Mouse (Mus musculus): ENCODE data around the gene Ulk4.

The Ulk4 gene

DNA sequence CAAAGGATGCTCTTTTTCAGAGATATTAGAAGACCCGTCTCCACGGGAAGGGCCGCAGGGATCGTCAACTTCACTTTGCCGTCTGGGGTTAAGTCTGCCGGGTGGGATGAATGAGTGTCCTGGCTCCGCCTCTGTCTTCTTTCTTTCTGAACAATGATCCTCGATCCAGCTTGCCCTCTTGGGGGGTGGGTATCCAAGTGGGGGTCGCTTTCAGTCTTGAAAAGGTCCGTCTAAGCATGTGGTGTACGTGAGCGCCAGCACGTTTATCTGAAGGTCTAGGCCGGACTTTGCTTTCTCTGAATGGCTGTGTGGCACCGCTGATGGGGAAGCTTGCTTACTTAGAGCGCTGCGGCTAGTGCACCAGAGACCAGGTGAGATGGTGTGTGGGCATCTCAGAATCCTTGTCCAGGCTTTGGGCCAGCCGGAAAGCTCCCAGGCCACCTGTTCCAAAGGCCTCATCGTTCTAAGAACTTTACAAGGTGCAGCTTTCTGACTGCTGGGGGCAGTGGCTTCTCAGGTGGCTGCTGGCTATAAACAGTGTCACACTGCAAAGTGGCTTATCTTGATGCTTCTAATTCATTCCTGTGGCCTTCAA, 23.1 kb upstream of the Ulk4 start:
- no peak for DNase-seq (ENCODE audit: low spot score)

DNA sequence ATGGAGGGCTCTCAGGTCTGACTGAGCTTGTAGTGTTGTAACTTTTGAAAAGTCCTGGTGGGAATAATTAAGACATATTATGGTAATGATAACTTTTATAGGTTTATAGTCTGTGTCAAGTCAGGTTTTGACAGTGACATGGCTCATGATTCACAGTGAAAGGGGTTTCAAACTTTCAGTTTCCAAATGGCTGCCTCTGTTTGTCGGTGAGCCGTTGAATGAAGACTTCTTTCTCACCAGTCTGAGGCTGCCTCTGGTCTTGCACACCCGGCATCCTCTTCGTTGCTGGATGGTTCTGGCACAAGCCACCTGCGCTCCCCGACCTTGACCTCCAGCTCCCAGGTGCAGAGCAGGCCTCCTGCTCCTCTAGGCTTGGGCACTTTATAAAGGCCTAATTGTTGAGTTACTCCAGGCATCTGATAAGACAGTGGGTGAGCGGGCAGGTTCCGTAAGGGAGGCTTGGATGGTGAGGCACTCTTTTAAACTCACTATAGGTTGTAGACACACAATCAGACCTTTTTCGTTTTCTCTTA, 22.3 kb upstream of the Ulk4 start:
- no peak for DNase-seq (ENCODE audit: low spot score)

DNA sequence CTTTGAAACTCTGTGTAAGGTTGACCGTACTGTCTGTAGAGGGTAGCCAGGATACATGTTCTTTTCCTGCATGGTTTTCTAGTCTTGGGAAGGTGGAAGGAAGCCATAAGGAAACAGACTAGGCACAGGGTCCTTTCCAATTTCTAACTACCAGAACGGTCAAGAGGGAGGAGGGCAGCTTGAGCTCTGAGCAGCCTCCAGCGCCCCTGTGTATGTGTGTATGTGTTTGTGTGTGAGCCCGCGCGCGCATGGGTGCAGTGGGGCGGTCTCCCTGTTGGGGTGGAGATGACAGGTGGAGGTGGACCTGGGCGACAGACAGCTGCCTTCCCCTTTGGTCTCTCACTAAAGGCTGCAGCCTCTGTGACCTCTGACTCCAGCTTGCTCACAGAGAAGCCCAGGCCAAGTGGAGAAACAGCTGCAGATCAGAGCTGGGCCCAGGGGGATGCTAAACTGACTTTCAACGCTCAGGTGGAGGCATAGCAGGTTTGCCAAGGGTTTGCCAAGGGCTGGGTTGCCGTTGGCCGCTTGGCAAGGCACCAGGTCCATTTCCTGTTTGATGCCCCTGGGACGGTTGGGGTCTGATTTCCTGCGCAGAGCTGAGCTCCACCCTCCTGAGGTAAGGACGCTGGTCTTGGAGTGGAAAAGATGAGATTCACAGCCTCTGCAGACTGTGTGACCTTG, 21.6 kb upstream of the Ulk4 start:
- DNase-seq (ENCODE audit: low spot score): peak; percentile 61

DNA sequence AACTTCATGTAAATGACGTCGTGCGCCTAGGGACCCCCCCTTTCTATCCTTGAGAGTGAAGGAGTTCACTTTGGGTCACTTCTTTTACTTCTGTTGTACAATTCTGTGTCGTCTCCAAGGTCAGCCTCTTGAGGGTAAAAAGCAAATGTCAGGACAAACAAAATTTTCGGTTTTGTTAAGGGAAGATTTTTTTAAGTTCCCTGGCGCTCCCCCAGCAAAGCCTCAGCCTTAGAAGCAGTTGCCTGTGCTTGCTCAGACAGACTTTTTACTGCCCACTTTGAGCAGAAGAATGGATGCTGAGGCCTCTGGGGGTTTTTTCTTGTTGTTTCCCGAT, 21.0 kb upstream of the Ulk4 start:
- peak; percentile 30 for DNase-seq (ENCODE audit: low spot score)

DNA sequence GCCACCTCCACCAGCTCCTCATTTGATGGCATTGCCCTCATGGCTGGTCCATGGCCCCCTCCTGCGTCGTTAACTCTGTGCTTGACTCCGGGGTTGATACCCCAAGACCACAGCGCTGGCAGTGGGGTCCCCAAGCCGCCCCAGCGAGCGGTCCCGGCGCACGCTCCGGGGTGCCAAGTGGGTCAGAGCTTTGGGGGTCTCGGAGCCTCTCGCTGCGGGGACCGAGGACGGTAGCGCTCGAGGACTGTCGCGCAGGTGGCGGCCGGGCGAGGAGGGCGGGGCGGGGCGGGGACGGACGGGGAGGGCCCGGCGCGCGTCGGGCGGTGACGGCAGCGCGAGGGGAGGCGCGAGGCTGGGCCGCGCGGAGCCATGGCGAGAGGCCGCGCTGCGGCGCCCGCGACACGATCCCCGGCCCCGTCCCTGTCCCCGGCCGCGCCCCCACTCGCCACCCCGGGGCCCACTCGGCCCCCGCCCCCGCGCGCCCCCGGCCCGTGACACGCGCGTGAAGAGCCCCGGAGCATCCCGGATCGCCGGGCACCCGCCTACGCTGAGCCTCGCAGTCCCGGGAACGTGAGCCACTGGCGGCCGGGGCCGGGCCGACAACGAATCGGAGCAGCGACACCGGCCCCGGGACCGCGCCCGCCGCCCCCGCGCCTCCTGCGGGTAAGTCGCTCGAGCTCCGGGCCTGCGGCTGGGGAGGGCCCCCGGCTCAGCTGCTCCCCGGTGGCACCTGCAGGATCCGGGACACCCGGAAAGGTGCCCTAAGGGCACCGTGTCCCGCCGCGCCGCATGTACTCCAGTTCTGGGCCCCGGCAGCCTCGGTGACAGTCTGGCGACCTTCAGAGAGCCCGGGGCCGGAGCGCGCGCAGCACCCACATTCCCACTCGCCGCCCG, 20.4 kb upstream of the Ulk4 start, which contains the start of gene Trak1:
Trak1 (plus strand) TSS at position 332 of the 894 bp plus-strand sequence.
- peak; percentile 72 for DNase-seq (ENCODE audit: low spot score)

DNA sequence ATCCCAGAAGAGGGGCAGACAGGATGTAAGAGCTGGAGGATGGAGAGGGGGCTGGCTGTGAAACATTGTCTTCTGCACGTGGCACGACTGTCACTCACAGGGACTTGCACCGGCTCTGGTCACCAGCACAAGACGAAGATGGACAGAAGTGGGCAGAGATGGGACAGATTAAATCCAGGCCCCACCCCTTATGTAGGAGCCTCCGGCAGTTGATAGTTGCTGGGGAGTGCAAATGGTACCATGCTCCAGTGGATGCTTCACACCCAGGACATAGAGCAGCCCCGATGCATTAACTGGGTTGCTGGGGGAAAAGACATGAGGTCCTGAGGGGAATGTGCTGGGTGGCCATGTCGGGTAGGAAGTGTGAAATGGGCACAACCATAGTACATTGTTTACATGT, 18.2 kb upstream of the Ulk4 start:
- no peak for DNase-seq (ENCODE audit: low spot score)

DNA sequence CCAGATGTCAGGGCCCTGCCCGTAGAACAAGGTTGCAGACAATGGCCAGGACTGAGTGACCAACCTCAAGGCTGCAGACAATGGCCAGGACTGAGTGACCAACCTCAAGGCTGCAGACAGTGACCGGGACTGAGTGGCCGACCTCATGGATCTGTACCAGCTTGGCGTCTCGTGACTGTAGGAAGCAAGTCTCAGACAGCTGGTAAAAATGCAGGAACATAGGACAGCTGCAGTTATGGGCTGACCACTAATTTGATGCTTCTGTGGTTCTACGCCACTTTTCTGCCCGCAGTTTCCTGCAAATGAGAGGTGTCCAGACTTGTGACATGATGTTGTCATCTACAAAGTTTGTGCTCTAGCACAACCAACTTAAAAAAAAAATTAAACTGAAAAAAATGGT, 16.2 kb upstream of the Ulk4 start:
- DNase-seq (ENCODE audit: low spot score): no peak

DNA sequence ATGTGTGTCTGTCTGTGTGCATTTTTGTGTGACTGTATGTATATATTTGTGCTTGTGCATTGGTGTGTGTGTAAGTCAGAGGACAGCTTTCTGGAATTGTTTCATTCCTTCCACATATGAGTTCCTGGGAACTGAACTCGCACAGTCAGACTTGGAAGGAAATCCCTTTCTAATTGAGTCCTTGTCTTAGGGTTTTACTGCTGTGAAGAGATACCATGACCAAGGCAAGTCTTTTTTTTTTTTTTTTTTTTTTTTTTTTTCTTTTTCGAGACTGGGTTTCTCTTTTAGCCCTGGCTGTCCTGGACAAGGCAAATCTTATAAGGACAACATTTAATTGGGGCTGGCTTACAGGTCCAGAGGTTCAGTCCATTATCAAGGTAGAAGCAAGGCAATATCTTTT, 14.3 kb upstream of the Ulk4 start:
- no peak for DNase-seq (ENCODE audit: low spot score)

DNA sequence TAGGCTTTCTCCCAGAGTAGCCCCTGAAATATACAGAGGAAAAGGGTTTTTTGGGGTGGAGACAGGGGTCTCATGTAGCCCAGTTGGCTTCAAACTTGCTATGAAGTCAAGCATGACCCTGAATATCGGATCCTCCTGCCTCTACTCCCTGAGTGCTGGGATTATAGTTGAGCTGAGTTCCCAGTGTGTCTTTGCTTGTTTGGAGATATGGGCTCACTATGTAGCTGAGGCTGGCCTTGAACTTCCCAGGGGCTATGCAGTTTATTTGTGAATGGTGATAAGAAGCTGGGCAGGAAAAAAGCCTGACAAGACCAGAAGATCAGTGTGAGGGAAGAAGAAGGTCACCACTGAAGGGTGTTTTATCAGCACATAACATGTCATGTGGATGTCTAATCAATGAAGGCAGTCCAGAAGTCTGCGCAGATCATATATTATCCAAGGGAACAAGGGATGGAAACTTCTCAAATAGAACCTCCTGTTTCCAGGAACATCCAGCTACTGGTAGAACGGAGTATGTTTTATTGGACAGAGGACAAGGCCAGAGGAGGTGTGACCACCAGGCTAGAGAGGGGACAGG, 9.4 kb upstream of the Ulk4 start:
- no peak for DNase-seq (ENCODE audit: low spot score)

DNA sequence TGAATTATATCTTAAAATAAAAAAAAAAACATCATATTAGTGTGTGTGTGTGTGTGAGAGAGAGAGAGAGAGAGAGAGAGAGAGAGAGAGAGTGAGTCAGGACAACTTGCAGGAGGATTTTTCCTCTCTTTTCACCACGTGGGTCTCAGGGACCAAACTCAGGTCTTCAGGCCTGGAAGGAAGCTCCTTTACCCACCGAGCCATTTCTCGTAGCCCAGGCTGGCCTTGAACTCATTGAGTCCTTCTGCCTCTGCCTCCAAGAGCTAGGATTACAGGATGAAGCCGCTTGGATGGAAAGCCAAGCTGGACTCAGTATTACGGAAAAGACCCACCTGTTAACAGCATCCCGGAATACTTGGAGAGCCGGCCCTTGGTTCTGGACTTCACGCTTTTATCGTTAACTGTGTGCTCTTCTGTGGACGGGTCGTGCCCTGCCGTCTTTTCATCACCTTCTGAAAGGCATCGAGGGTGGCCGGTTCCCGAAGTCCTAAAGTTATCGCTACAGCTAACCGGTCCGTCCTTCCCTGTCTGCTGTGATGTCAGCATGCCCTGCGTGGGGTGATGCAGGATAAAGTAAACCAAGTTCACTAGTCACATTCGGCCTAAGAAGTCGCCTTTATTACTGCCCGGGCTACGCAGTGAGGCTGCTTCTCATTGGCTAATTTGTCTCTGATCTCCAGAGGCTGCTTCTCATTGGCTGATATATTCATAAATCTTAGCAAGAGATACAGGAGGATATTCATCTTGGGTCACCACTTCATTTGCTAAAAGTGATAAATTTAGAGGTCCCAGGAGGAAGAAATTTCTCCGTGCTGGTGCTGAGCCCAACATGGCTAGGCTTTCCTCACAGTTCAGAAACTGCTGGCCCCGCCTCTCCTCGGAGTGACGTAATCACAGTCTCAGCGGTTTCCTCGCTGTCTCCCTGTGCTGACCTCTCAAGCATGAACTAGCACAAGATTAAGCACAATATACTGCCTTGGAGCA, 8.6 kb upstream of the Ulk4 start:
- DNase-seq (ENCODE audit: low spot score): peak; percentile 83

DNA sequence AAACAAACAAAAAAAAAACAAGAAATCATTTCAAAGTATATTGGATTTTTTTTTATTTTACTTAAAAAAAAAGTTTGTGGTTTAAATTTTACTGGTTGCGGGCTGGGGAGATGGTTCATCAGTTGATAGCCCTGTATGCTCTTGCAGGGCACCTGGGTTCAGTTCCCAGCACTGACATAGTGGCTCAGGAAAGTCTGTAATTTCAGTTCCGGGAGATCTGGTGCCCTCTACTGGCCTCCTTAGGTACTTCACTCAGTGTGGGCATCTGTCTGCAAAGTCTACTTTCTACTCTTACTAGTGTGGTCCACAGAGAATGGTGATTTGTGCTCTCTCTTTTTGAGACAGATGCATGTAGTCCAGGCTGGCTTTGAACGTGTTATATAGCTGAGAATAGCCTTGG, 7.4 kb upstream of the Ulk4 start:
- peak; percentile 55 for DNase-seq (ENCODE audit: low spot score)

DNA sequence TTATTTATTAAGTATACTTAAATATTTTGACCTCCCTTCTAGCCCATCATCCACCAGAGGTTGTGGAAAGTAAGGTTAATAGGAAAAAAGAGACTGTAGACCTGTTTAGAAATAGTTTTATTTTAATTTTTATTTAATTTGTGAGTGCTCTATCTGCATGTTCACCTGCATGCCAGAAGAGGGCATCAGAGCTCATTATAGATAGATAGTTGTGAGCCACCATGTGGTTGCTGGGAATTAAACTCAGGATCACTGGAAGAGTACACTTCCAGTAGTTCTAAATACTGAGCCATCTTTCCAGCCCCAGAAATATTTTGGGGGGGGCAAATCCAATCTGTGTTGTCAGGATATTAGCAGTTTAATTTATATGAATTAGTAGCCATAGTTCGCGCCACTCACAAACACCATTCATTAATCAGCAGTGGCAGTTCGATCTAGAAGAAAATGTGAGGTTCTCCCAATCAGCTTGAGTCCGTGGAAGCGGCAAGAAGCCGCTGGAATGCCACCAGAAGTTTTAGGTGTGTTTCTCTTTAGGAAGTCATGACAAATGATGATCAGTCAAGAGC, 6.7 kb upstream of the Ulk4 start:
- DNase-seq (ENCODE audit: low spot score): no peak

DNA sequence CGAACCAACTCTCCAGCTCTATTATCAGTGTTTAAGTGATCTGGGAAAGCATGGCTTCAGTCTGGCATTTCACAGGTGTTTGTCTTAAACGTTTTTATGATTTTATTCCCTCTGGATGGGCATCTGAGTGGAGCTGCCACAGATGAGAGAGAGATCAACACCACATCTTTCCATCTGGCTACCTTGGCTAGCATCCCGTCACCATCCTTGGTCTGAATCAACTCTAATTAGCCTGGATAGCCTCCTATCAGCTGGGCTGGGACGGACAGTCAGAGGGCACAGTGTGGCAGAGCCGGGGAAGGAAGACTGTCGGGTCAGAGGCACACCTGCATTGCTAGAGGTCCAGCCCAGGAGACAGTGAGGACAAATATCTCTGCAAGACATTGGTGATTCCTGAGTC, 4.9 kb upstream of the Ulk4 start:
- DNase-seq (ENCODE audit: low spot score): no peak

DNA sequence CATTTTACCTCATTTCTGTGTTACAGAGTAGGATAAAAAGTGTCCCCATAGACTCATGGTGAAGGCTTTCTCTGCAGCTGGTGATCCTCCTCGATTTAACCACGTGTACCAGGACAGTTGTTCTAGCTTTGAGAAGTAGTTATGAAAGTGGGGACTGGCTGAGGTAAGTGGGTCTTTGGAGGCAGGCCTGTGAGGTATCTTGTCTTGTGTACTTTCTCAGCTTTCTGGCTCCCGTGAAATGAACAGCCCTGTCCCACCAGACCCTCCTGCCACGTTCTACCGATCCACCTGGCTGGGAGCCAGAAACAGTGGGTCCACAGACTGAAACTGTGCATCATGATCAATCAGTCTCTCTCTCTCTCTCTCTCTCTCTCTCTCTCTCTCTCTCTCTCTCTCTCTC, 2.2 kb upstream of the Ulk4 start:
- no peak for DNase-seq (ENCODE audit: low spot score)

DNA sequence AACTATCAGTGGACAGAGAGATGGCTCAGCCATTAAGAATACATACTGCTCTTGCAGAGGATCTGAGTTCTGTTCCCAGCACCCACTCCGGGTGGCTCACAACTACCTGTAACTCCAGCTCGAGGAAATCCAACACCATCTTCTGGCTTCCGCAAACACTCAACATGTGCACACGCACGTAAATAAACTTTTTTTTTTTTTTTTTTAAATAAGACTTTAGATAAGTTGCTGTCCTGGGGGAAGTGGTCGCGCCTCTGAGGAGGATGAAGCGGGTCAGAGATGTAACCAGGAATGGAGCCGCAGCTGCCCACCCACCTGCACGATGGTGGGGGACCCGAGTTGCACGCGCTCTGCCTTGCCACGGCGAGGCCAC, 266 bp downstream of the Ulk4 start:
- no peak for DNase-seq (ENCODE audit: low spot score)

DNA sequence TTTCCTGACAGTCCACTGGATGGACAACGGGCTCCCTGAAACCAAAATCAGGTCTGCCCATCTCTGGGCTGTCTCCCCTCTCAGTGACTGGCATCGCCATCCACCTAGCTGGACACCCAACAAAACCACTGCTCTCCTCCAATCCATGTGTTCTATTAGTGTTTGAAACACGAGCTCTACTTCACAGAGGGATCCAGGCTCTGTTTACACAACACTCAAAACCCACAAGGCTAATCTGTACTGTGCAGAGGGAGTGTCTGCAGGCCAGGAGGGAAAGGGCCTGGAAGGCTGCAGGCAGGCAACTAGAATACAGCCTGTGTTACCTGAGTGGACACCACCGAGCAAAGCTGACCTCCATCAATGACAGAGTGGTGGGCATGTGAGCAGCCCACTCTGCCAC, 5.4 kb downstream of the Ulk4 start:
- DNase-seq (ENCODE audit: low spot score): no peak

DNA sequence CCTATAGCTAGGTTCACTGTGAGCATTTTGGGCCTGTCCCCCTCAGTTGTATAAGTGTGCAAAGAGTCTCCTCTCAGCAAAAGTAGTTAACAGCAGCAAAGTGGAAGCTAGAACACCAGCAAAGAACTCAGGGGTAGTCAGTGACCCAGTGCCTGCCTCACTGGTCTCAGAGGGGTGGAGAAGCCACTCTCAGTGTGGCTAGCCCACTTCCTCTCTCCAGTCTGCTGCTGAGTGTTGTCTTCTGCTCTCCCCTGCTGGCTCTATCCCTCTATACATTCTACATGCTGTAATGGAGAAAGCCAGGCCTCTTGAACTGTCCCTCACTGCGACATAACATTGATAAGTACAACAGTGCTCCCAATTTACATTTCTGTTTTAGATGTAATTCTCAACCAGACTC, 5.8 kb downstream of the Ulk4 start:
- no peak for DNase-seq (ENCODE audit: low spot score)

DNA sequence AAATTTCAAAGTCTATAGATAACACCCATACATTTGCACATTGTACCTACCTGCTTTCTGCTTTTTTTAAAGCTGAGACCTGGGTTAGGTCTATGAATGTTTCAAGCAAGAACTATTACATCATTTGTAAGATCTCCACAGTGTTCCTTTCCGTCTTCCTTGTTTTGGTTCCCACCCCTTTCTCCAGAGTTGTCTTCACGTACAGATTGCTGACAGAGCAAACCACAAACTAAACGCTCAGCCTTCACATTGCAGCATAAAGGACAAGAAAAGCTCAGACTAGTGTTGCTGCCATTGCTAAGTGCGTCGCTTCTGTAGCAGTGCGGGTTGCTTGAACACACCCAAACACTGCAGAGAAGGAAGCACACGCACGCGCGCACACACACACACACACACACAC, 11.7 kb downstream of the Ulk4 start:
- DNase-seq (ENCODE audit: low spot score): no peak

DNA sequence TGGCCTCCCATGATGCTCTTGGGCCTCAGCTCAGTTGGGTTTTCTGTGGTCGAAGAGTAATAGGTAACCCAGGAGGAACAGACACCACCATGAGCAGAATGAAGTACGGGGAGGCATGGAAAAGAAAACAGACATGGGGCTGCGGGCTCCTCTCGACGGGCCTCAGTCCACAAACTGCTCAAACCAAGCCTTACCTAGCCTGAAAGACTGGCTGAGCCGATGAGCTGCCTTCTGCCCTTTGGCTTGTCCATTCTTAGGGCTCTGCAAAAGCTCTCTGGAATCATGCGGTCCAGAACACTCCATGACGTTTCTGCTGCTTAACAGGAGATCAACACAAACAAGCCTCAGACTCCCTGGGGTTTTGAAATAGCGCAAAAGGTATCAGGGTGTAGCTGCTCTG, 19.9 kb downstream of the Ulk4 start:
- no peak for DNase-seq (ENCODE audit: low spot score)

DNA sequence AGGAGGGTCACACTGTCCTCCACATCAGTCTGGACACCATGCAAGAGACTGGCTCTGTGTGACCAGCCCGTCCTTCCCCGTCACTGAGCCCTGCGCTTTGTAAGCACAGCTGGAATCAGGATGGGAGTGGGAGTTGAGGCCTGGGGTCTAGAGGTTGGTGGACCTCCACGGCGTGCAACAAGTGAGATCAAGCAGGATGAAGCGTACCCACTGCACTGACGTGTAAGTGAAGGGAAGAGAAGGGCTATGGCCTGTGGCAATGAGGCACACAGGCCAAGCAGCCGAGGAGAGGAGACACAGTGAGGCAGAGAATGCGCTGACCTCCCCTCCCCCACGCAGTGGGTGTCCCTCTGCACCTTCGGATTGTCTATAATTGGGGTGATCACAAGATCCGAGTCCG, 22.2 kb downstream of the Ulk4 start:
- no peak for DNase-seq (ENCODE audit: low spot score)

DNA sequence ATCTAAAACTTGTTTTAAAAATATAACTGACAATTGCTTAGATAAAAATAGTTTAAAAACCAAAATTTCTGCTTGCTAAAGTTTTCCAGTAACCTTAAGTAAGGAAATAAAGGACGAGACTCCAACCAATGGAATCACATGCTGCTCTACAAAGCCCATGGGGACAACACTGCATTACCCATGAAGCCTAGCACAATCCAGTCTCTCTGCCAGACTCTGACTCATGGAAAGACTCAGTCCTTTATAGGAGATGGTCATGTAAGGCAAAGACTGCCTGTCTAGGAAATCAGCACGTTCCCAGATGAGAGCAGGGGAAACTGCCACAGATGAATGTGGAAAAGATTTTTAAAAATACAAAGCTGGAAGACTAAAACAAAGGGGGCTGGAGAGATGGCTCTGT, 23.0 kb downstream of the Ulk4 start:
- no peak for DNase-seq (ENCODE audit: low spot score)

All from MN1 (cell line).